Mouse (Mus musculus): ENCODE measurements around the gene Acot9. TPM values are rescaled to one million over a fixed set of nuclear protein-coding genes. Genes with fewer than 3 reads are reported as not detected.

Acot9 gene
- polyA plus RNA-seq (2014; fragmentation: Nextera tagmentation; extraction: Ambion mirVana), result 48.0 and 49.9 TPM in 2 replicates

GRCm38 (mm10) chrX:155262235-155262914 is at the start of gene Acot9:
Gene Acot9, plus strand, starts transcription at chrX:155262443.
- ATAC-seq (ENCODE audit: low FRiP score, low TSS enrichment) (peak; percentile 99), DNase-seq (peak; percentile 90)
- H3K4me2 ChIP-seq (ENCODE audit: low read length), result peak within 1 kb of the TSS; percentile 53
- 28% methylated on average over 37 of the region's 37 CpGs for WGBS
- H3K27me3 ChIP-seq (ENCODE audit: control insufficient read depth, insufficient read depth, low read length), result no peaks in the 10 kb centered on the region
- no peaks in the 10 kb centered on the region for H3K36me3 ChIP-seq (ENCODE audit: control insufficient read depth, insufficient read depth, low read length)
- H3K4me3 ChIP-seq (replicated peaks; ENCODE audit: low read depth, low read length), result peak within 1 kb of the TSS; percentile 46
- no peaks in the 10 kb centered on the region for H3K4me1 ChIP-seq (ENCODE audit: control insufficient read depth, insufficient read depth, low read length)
- peak within 1 kb of the TSS; percentile 64 for H3K9ac ChIP-seq (replicated peaks; ENCODE audit: low read length)
- no peak within 1 kb of the TSS for H3K27ac ChIP-seq (replicated peaks; ENCODE audit: low read depth, low read length)
- no peaks in the 10 kb centered on the region for H3K9me3 ChIP-seq (ENCODE audit: control insufficient read depth, low read length)

GRCm38 (mm10) chrX:155214291-155215136 is 47.7 kb upstream of the Acot9 start:
- Histone ChIP-seq H3K4me2 (ENCODE audit: low read length) (no peak overlapping the region), H3K27me3 (ENCODE audit: control insufficient read depth, insufficient read depth, low read length) (no peaks in the 10 kb centered on the region), H3K9me3 (ENCODE audit: control insufficient read depth, low read length) (no peaks in the 10 kb centered on the region), H3K4me3 (replicated peaks; ENCODE audit: low read depth, low read length) (no peak overlapping the region), H3K36me3 (ENCODE audit: control insufficient read depth, insufficient read depth, low read length) (no peaks in the 10 kb centered on the region), H3K27ac (replicated peaks; ENCODE audit: low read depth, low read length) (no peak overlapping the region), H3K9ac (replicated peaks; ENCODE audit: low read length) (no peak overlapping the region), H3K4me1 (ENCODE audit: control insufficient read depth, insufficient read depth, low read length) (no peaks in the 10 kb centered on the region)
- no peak for DNase-seq
- no peak for ATAC-seq (ENCODE audit: low FRiP score, low TSS enrichment)
- 92% methylated on average over 5 of the region's 5 CpGs for WGBS

- H3K4me2 ChIP-seq (ENCODE audit: low read length), result peak overlapping the region; percentile 55
- no peaks in the 10 kb centered on the region for H3K4me1 ChIP-seq (ENCODE audit: control insufficient read depth, insufficient read depth, low read length)
- H3K9me3 ChIP-seq (ENCODE audit: control insufficient read depth, low read length), result no peaks in the 10 kb centered on the region
- peak overlapping the region; percentile 43 for H3K4me3 ChIP-seq (replicated peaks; ENCODE audit: low read depth, low read length)
- peak overlapping the region; percentile 53 for H3K9ac ChIP-seq (replicated peaks; ENCODE audit: low read length)
- WGBS, result 31% methylated on average over 22 of the region's 24 CpGs
- ATAC-seq (ENCODE audit: low FRiP score, low TSS enrichment) (peak; percentile 60; the same call in 1 of the 2 replicates), DNase-seq (peak; percentile 19)
- no peaks in the 10 kb centered on the region for H3K36me3 ChIP-seq (ENCODE audit: control insufficient read depth, insufficient read depth, low read length)
- H3K27me3 ChIP-seq (ENCODE audit: control insufficient read depth, insufficient read depth, low read length), result no peaks in the 10 kb centered on the region
- no peak overlapping the region for H3K27ac ChIP-seq (replicated peaks; ENCODE audit: low read depth, low read length)
Measured at GRCm38 (mm10) chrX:155215501-155216248, 46.6 kb upstream of the Acot9 start.

GRCm38 (mm10) chrX:155216271-155216670 is 46.0 kb upstream of the Acot9 start, which contains the start of gene Sat1:
Gene Sat1, minus strand, starts transcription at chrX:155216449.
- Histone ChIP-seq H3K9me3 (ENCODE audit: control insufficient read depth, low read length) (no peaks in the 10 kb centered on the region), H3K27me3 (ENCODE audit: control insufficient read depth, insufficient read depth, low read length) (no peaks in the 10 kb centered on the region), H3K36me3 (ENCODE audit: control insufficient read depth, insufficient read depth, low read length) (no peaks in the 10 kb centered on the region), H3K4me2 (ENCODE audit: low read length) (peak within 1 kb of the TSS; percentile 55), H3K4me1 (ENCODE audit: control insufficient read depth, insufficient read depth, low read length) (no peaks in the 10 kb centered on the region), H3K4me3 (replicated peaks; ENCODE audit: low read depth, low read length) (peak within 1 kb of the TSS; percentile 43), H3K27ac (replicated peaks; ENCODE audit: low read depth, low read length) (no peak within 1 kb of the TSS), H3K9ac (replicated peaks; ENCODE audit: low read length) (peak within 1 kb of the TSS; percentile 53)
- ATAC-seq (ENCODE audit: low FRiP score, low TSS enrichment) (peak; percentile 95), DNase-seq (peak; percentile 91)
- WGBS, result 16% methylated on average over 25 of the region's 26 CpGs

- H3K4me1 ChIP-seq (ENCODE audit: control insufficient read depth, insufficient read depth, low read length), result no peaks in the 10 kb centered on the region
- WGBS, result 73% methylated on average over 2 of the region's 2 CpGs
- DNase-seq, result no peak
- H3K27me3 ChIP-seq (ENCODE audit: control insufficient read depth, insufficient read depth, low read length), result no peaks in the 10 kb centered on the region
- no peak for ATAC-seq (ENCODE audit: low FRiP score, low TSS enrichment)
- H3K9ac ChIP-seq (replicated peaks; ENCODE audit: low read length), result no peak overlapping the region
- H3K4me2 ChIP-seq (ENCODE audit: low read length), result no peak overlapping the region
- no peaks in the 10 kb centered on the region for H3K9me3 ChIP-seq (ENCODE audit: control insufficient read depth, low read length)
- H3K4me3 ChIP-seq (replicated peaks; ENCODE audit: low read depth, low read length), result no peak overlapping the region
- no peak overlapping the region for H3K27ac ChIP-seq (replicated peaks; ENCODE audit: low read depth, low read length)
- H3K36me3 ChIP-seq (ENCODE audit: control insufficient read depth, insufficient read depth, low read length), result no peaks in the 10 kb centered on the region
Measured at GRCm38 (mm10) chrX:155218277-155218676, 44.0 kb upstream of the Acot9 start.

- Histone ChIP-seq H3K4me2 (ENCODE audit: low read length) (no peak overlapping the region), H3K4me3 (replicated peaks; ENCODE audit: low read depth, low read length) (no peak overlapping the region), H3K27me3 (ENCODE audit: control insufficient read depth, insufficient read depth, low read length) (no peaks in the 10 kb centered on the region), H3K36me3 (ENCODE audit: control insufficient read depth, insufficient read depth, low read length) (no peaks in the 10 kb centered on the region), H3K9ac (replicated peaks; ENCODE audit: low read length) (no peak overlapping the region), H3K4me1 (ENCODE audit: control insufficient read depth, insufficient read depth, low read length) (no peaks in the 10 kb centered on the region), H3K9me3 (ENCODE audit: control insufficient read depth, low read length) (no peaks in the 10 kb centered on the region), H3K27ac (replicated peaks; ENCODE audit: low read depth, low read length) (no peak overlapping the region)
- DNase-seq, result no peak
- ATAC-seq (ENCODE audit: low FRiP score, low TSS enrichment), result no peak
Measured at GRCm38 (mm10) chrX:155256856-155257255, 5.4 kb upstream of the Acot9 start.

GRCm38 (mm10) chrX:155262915-155263252 is 641 bp downstream of the Acot9 start:
- DNase-seq, result no peak
- 40% methylated on average over 1 of the region's 1 CpGs for WGBS
- no peak overlapping the region for H3K27ac ChIP-seq (replicated peaks; ENCODE audit: low read depth, low read length)

GRCm38 (mm10) chrX:155278483-155278882 is 16.2 kb downstream of the Acot9 start:
- WGBS, result 80% methylated on average over 4 of the region's 4 CpGs
- H3K9ac ChIP-seq (replicated peaks; ENCODE audit: low read length), result no peak overlapping the region
- H3K4me1 ChIP-seq (ENCODE audit: control insufficient read depth, insufficient read depth, low read length), result no peaks in the 10 kb centered on the region
- ATAC-seq (ENCODE audit: low FRiP score, low TSS enrichment) (no peak), DNase-seq (no peak)
- no peaks in the 10 kb centered on the region for H3K9me3 ChIP-seq (ENCODE audit: control insufficient read depth, low read length)
- 0 out of 2 replicates have a peak, but pooled peaks cover 3% of the 10 kb centered on the region for H3K36me3 ChIP-seq (ENCODE audit: control insufficient read depth, insufficient read depth, low read length)
- H3K27ac ChIP-seq (replicated peaks; ENCODE audit: low read depth, low read length), result no peak overlapping the region
- H3K4me3 ChIP-seq (replicated peaks; ENCODE audit: low read depth, low read length), result no peak overlapping the region
- no peaks in the 10 kb centered on the region for H3K27me3 ChIP-seq (ENCODE audit: control insufficient read depth, insufficient read depth, low read length)
- no peak overlapping the region for H3K4me2 ChIP-seq (ENCODE audit: low read length)

More at GRCm38 (mm10) chrX:155262915-155263252, 641 bp downstream of the Acot9 start:
- H3K9ac ChIP-seq (replicated peaks; ENCODE audit: low read length), result peak overlapping the region; percentile 64; the same call in 1 of the 2 replicates
- H3K36me3 ChIP-seq (ENCODE audit: control insufficient read depth, insufficient read depth, low read length), result no peaks in the 10 kb centered on the region
- ATAC-seq (ENCODE audit: low FRiP score, low TSS enrichment), result no peak
- no peaks in the 10 kb centered on the region for H3K4me1 ChIP-seq (ENCODE audit: control insufficient read depth, insufficient read depth, low read length)
- peak overlapping the region; percentile 46 for H3K4me3 ChIP-seq (replicated peaks; ENCODE audit: low read depth, low read length)
- H3K4me2 ChIP-seq (ENCODE audit: low read length), result peak overlapping the region; percentile 53
- H3K9me3 ChIP-seq (ENCODE audit: control insufficient read depth, low read length), result no peaks in the 10 kb centered on the region
- H3K27me3 ChIP-seq (ENCODE audit: control insufficient read depth, insufficient read depth, low read length), result no peaks in the 10 kb centered on the region

Data from midbrain, embryonic 14.5 days (tissue).